Mouse (Mus musculus): ENCODE measurements around the gene Gm4836. TPM values are rescaled to one million over a fixed set of nuclear protein-coding genes. Genes with fewer than 3 reads are reported as not detected.
"Not testable (repeated sequence)": the region's sequence is repeated elsewhere in the genome, so short reads cannot be mapped to it uniquely, and the experiment has no call there.

The Gm4836 gene
- polyA plus RNA-seq (2012) = not detected in 2 replicates

DNA sequence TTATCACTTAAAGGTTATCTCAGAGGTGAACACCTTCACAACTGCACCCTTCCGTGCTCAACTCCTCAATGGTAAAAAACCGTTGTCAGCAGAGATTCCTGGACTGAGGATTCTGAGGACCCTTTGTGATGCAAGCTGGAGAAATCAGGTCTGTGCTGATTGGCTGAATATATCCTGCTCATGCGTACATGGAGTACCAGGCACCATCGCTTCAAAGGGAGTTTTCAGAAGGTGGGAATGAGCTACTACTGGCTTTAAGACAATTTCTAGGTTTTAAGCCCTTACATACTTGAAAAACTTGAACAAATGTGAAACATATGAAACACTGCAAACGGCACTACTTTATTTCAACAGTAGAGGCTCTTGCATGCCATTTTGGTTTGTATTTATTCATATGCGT, at the start of gene Gm4836:
Gene Gm4836, minus strand, starts transcription at position 101 of the 400 bp plus-strand sequence.
- TF ChIP-seq GATA1 (IDR thresholded peaks at IDR 0.05; ENCODE audit: low read length) = not testable (repeated sequence)

All from G1E-ER4 (cell line).